In genomic region chr17:63411564-63411963, GRCm38 (mm10) we compare ENCODE assay signal across 23 mouse cellular contexts.
"Had no signal": no experiment of that assay in that cellular context is flagged by ENCODE, and none has a peak within 500 bp of the region (broad histone marks: within the 10 kb centered on the region; RNA-seq: fewer than 3 reads in every experiment).

No protein-coding gene starts in this region.

- H3K36me3 ChIP-seq: heart, embryonic 12.5 days; hindbrain, embryonic 12.5 days had no signal

- H3K4me3 ChIP-seq: heart, embryonic 10.5 days; heart, embryonic 12.5 days; hindbrain, embryonic 12.5 days; hindbrain, embryonic 15.5 days; layer of hippocampus, adult 2 months; left cerebral cortex, adult 2 months; limb, embryonic 10.5 days; limb, embryonic 12.5 days; liver, embryonic 12.5 days had no signal

- DNase-seq: forebrain, postnatal 0 days; gastrocnemius, postnatal 14 days; gastrocnemius, postnatal 36 days; heart, adult 18-20 months; heart, postnatal 10 days; heart, postnatal 36 days; kidney, adult 18-20 months; kidney, adult 8-10 months; kidney, postnatal 10 days; kidney, postnatal 25 days; kidney, postnatal 4 days; liver had no signal

- H3K27ac ChIP-seq: heart, embryonic 10.5 days; hindbrain, embryonic 12.5 days; hindbrain, embryonic 15.5 days; hindbrain, postnatal 0 days; layer of hippocampus, adult 2 months; left cerebral cortex, adult 2 months; limb, embryonic 10.5 days; limb, embryonic 12.5 days; liver, embryonic 12.5 days; liver, embryonic 14.5 days had no signal

- H3K27me3 ChIP-seq: heart, embryonic 12.5 days; hindbrain, embryonic 12.5 days; hindbrain, embryonic 15.5 days; limb, embryonic 12.5 days; liver, embryonic 12.5 days had no signal

- H3K4me1 ChIP-seq: heart, embryonic 10.5 days; hindbrain, embryonic 12.5 days; hindbrain, embryonic 15.5 days had no signal

- H3K9ac ChIP-seq: forebrain, postnatal 0 days; heart, embryonic 12.5 days; hindbrain, embryonic 12.5 days; hindbrain, embryonic 15.5 days; limb, embryonic 12.5 days; liver, embryonic 12.5 days; liver, embryonic 14.5 days had no signal

- H3K9me3 ChIP-seq: hindbrain, embryonic 15.5 days; limb, embryonic 10.5 days; liver, embryonic 12.5 days had no signal

- ATAC-seq: forebrain, postnatal 0 days; hindbrain, postnatal 0 days; liver, embryonic 12.5 days had no signal

- H3K4me2 ChIP-seq: heart, embryonic 12.5 days; hindbrain, embryonic 12.5 days; hindbrain, embryonic 15.5 days; limb, embryonic 12.5 days; liver, embryonic 12.5 days had no signal
